In genomic region chr10:121781159-121781558, GRCm38 (mm10) we compare ENCODE assay signal across 10 mouse cellular contexts. TPM values are rescaled to one million over a fixed set of nuclear protein-coding genes. Genes with fewer than 3 reads are reported as not detected.
A peak's percentile ranks its signal among the peaks of the same experiment; 100 is the strongest.
DNase-seq lines count a peak whose midpoint lies in the region; ATAC-seq and TF ChIP-seq lines count a peak whose summit lies in the region.
"Had no signal": no experiment of that assay in that cellular context is flagged by ENCODE, and none has a peak within 500 bp of the region (broad histone marks: within the 10 kb centered on the region; RNA-seq: fewer than 3 reads in every experiment).

No protein-coding gene starts in this region.

- no peak for ATAC-seq in intestine, embryonic 14.5 days (replicated peaks; ENCODE audit: low FRiP score, low TSS enrichment, low read depth)
- peak; percentile 64 for ATAC-seq in megakaryocyte-erythroid progenitor cell, adult 5-6 weeks (replicated peaks; ENCODE audit: low FRiP score, low TSS enrichment, poor library complexity, severe bottlenecking)
- ATAC-seq in erythroid progenitor cell, adult 5-6 weeks (replicated peaks; ENCODE audit: low FRiP score, poor library complexity, severe bottlenecking), result no peak

- no peaks in the 10 kb centered on the region for H3K79me2 ChIP-seq in heart, adult 2 months (replicated peaks; ENCODE audit: control insufficient read depth, insufficient read depth, low read length)

- H3K9ac ChIP-seq in heart, adult 2 months (ENCODE audit: low read depth, low read length), result no peak overlapping the region
- no peak overlapping the region for H3K9ac ChIP-seq in intestine, embryonic 14.5 days (ENCODE audit: low read length)
- H3K9ac ChIP-seq: embryonic facial prominence, embryonic 15.5 days had no signal

- H3K9me3 ChIP-seq in heart, embryonic 10.5 days, result no peaks in the 10 kb centered on the region
- H3K9me3 ChIP-seq in intestine, embryonic 14.5 days (ENCODE audit: control insufficient read depth, low read length), result 0 out of 2 replicates have a peak, but pooled peaks cover 7% of the 10 kb centered on the region
- H3K9me3 ChIP-seq: embryonic facial prominence, embryonic 15.5 days had no signal

- H3K4me1 ChIP-seq in heart, adult 2 months (ENCODE audit: control insufficient read depth, insufficient read depth, low read length), result no peaks in the 10 kb centered on the region
- 0 out of 2 replicates have a peak, but pooled peaks cover 4% of the 10 kb centered on the region for H3K4me1 ChIP-seq in heart, embryonic 10.5 days
- H3K4me1 ChIP-seq in intestine, embryonic 14.5 days (replicated peaks; ENCODE audit: control insufficient read depth, insufficient read depth, low read length), result no peaks in the 10 kb centered on the region
- H3K4me1 ChIP-seq: embryonic facial prominence, embryonic 15.5 days had no signal

- intact Hi-C loops in heart, adult 2 months (cut with DNase I), result no loop called here

- H3K4me2 ChIP-seq in intestine, embryonic 14.5 days (ENCODE audit: low read length), result peak overlapping the region; percentile 15; the same call in 1 of the 2 replicates
- H3K4me2 ChIP-seq: embryonic facial prominence, embryonic 15.5 days had no signal

- H3K4me3 ChIP-seq in heart, adult 2 months, result no peak overlapping the region
- H3K4me3 ChIP-seq in heart, embryonic 10.5 days, result no peak overlapping the region
- H3K4me3 ChIP-seq in intestine, embryonic 14.5 days (ENCODE audit: low read depth, low read length), result no peak overlapping the region
- H3K4me3 ChIP-seq: embryonic facial prominence, embryonic 15.5 days had no signal

- no peaks in the 10 kb centered on the region for H3K27me3 ChIP-seq in heart, adult 2 months (ENCODE audit: control insufficient read depth, insufficient read depth, low read length)
- no peaks in the 10 kb centered on the region for H3K27me3 ChIP-seq in heart, embryonic 10.5 days (ENCODE audit: insufficient read depth, poor library complexity, severe bottlenecking)
- H3K27me3 ChIP-seq in intestine, embryonic 14.5 days (replicated peaks; ENCODE audit: control insufficient read depth, insufficient read depth, low read length), result no peaks in the 10 kb centered on the region
- H3K27me3 ChIP-seq: embryonic facial prominence, embryonic 15.5 days had no signal

- 38% methylated on average over 14 of the region's 14 CpGs for whole genome bisulfite sequencing in heart, adult 2 months
- 48% methylated on average over 14 of the region's 14 CpGs for WGBS in heart, embryonic 10.5 days
- WGBS in intestine, embryonic 14.5 days, result 53% methylated on average over 14 of the region's 14 CpGs

- TF ChIP-seq EP300 in heart, adult 2 months (IDR thresholded peaks at IDR 0.05; ENCODE audit: insufficient read depth, low read depth, low read length), result no peak

- no peaks in the 10 kb centered on the region for H3K36me3 ChIP-seq in heart, adult 2 months (ENCODE audit: control insufficient read depth, insufficient read depth, low read length)
- H3K36me3 ChIP-seq in heart, embryonic 10.5 days, result peaks cover 32% of the 10 kb centered on the region
- peaks cover 23% of the 10 kb centered on the region for H3K36me3 ChIP-seq in intestine, embryonic 14.5 days (ENCODE audit: control insufficient read depth, insufficient read depth, low read length)
- H3K36me3 ChIP-seq: G1E had no signal

- TF ChIP-seq POLR2A in heart, adult 2 months (IDR thresholded peaks at IDR 0.05; ENCODE audit: insufficient read depth, low read depth, low read length), result no peak

- no peak for TF ChIP-seq CTCF in heart, adult 2 months (IDR thresholded peaks at IDR 0.05)

- no peak overlapping the region for H3K27ac ChIP-seq in heart, adult 2 months
- no peak overlapping the region for H3K27ac ChIP-seq in heart, embryonic 10.5 days
- H3K27ac ChIP-seq in intestine, embryonic 14.5 days (ENCODE audit: low read depth), result no peak overlapping the region
- H3K27ac ChIP-seq: embryonic facial prominence, embryonic 15.5 days had no signal

- peak; percentile 15 to 37 for DNase-seq in heart, adult 2 months
- DNase-seq in heart, embryonic 10.5 days (ENCODE audit: low spot score), result no peak
- DNase-seq in ES-CJ7 (ENCODE audit: low read depth, low spot score), result peak; percentile 67
- DNase-seq in intestine, embryonic 14.5 days (ENCODE audit: low spot score), result no peak
- no peak for DNase-seq in right cerebral cortex, postnatal 10 days (ENCODE audit: low spot score in 2 of 2)
- DNase-seq in gastrocnemius, postnatal 4 days (ENCODE audit: low spot score in 2 of 2), result no peak

RNA-seq across cellular contexts. Expression of gene BC048403, which starts 41.4 kb away (rescaled TPM):
- total RNA-seq in heart, adult 2 months (2021), result 1 to 10 TPM; 2.0 to 2.2 TPM
- polyA plus RNA-seq in heart, adult 2 months (2012; rRNA removed), result 1.9 and 2.8 TPM in 2 replicates
- polyA plus RNA-seq in heart, embryonic 10.5 days (2016; fragmentation: Nextera tagmentation; extraction: Ambion mirVana), result 3.1 and 3.9 TPM in 2 replicates
- polyA plus RNA-seq in intestine, embryonic 14.5 days (2014; fragmentation: Nextera tagmentation; extraction: Ambion mirVana), result 4.5 and 5.2 TPM in 2 replicates
- 11.5 and 13.4 TPM in 2 replicates for total RNA-seq in megakaryocyte-erythroid progenitor cell, adult 5-6 weeks (2014; fragmentation: Nextera tagmentation)
- 5.3 and 7.3 TPM in 2 replicates for total RNA-seq in megakaryocyte-erythroid progenitor cell, adult 5-6 weeks (2017)
- total RNA-seq in erythroid progenitor cell, adult 5-6 weeks (2015; ENCODE audit: low replicate concordance), result 2.9 and 5.9 TPM in 2 replicates
- total RNA-seq in erythroid progenitor cell, adult 5-6 weeks (2017; ENCODE audit: low replicate concordance), result not detected in 2 replicates
- total RNA-seq in gastrocnemius, postnatal 4 days (2021), result 1 to 10 TPM; 3.0 to 3.5 TPM

Comparison
In these comparisons a context has a peak if more than half of its experiments do, and no peak if none do; other contexts are left out.
1. DNase-seq: peak in heart, adult 2 months (2 of 2) and ES-CJ7 (single experiment); none in heart, embryonic 10.5 days (single experiment), intestine, embryonic 14.5 days (single experiment), right cerebral cortex, postnatal 10 days (0 of 2) and gastrocnemius, postnatal 4 days (0 of 2).